Mouse (Mus musculus) limb, embryonic 14.5 days (tissue): ENCODE results near the gene Gria1. TPM values are rescaled to one million over a fixed set of nuclear protein-coding genes. Genes with fewer than 3 reads are reported as not detected.

Experiments used
- ATAC-seq: fragments of 200-750 bp; cut with Nextera tagmentation; 2 replicates; pipeline ENCODE4 v1.8.0; 2017; ENCODE audit warnings: low read depth, moderate number of reproducible peaks, moderate TSS enrichment; ENCODE audit not compliant: low FRiP score
- DNase-seq: peaks from one replicate; pipeline ENCODE4 v3.0.0-alpha.2; 2015; ENCODE audit warnings: low spot score
- H3K27ac ChIP-seq: fragments of 300-500 bp; sonication (generic); replicated peaks from 2 replicates; pipeline ENCODE4 v1.5.1; 2014; ENCODE audit warnings: low read depth, mild to moderate bottlenecking, low read length, moderate library complexity, mixed read lengths
- H3K27me3 ChIP-seq: fragments of 300-500 bp; sonication (generic); 2 replicates; pipeline ENCODE4 v1.6.1; 2014; ENCODE audit warnings: low read length, mixed read lengths; ENCODE audit not compliant: control insufficient read depth, insufficient read depth
- H3K36me3 ChIP-seq: fragments of 300-500 bp; sonication (generic); 2 replicates; pipeline ENCODE4 v1.6.1; 2014; ENCODE audit warnings: mild to moderate bottlenecking, low read length, moderate library complexity, mixed read lengths; ENCODE audit not compliant: control insufficient read depth, insufficient read depth
- H3K4me1 ChIP-seq: fragments of 300-500 bp; sonication (generic); 2 replicates; pipeline ENCODE4 v1.6.1; 2014; ENCODE audit warnings: antibody characterized with exemption, low read length, mixed read lengths; ENCODE audit not compliant: control insufficient read depth, insufficient read depth
- H3K4me2 ChIP-seq: fragments of 300-500 bp; sonication (generic); replicated peaks from 2 replicates; pipeline ENCODE4 v1.6.1; 2014; ENCODE audit warnings: low read depth, mild to moderate bottlenecking, low read length, moderate library complexity; ENCODE audit not compliant: severe bottlenecking
- H3K4me3 ChIP-seq: fragments of 300-500 bp; sonication (generic); replicated peaks from 2 replicates; pipeline ENCODE4 v1.5.1; 2014; ENCODE audit warnings: low read length
- H3K9ac ChIP-seq: fragments of 300-500 bp; sonication (generic); 2 replicates; pipeline ENCODE4 v1.6.1; 2014; ENCODE audit warnings: mild to moderate bottlenecking, low read depth, low read length, moderate library complexity; ENCODE audit not compliant: severe bottlenecking
- H3K9me3 ChIP-seq: fragments of 300-500 bp; sonication (generic); 2 replicates; pipeline ENCODE4 v1.6.1; 2016; ENCODE audit warnings: low read length; ENCODE audit not compliant: control insufficient read depth
- POLR2A ChIP-seq: fragments of 200-500 bp; IDR thresholded peaks from 2 replicates; pipeline ENCODE4 v1.8.0; 2012; ENCODE audit warnings: inconsistent platforms, mild to moderate bottlenecking, moderate library complexity, borderline replicate concordance; ENCODE audit not compliant: insufficient read depth, insufficient read length; ENCODE audit errors: extremely low read depth
- WGBS: fragments of 180-500 bp; shearing (Covaris S2); extraction: QIAGEN DNeasy Blood & Tissue Kit; methylation state at CpG from one replicate; pipeline ENCODE4 v1.1.7; 2014; 5-methylcytosine and 5-hydroxymethylcytosine counted together
- polyA plus RNA-seq, 2 experiments: library from polyadenylated mRNA; depleted of rRNA in 1 of 2; stranded (reverse) in 1 of 2; unstranded in 1 of 2; fragments of >200 nt; fragmentation: Nextera tagmentation in 1 of 2; extraction: Ambion mirVana in 1 of 2; gene quantifications; 2 replicates each; pipeline versions ENCODE4 v1.2.1 to v1.2.3; 2012 to 2014

Gene Gria1
- polyA plus RNA-seq, 2 experiments: 1.7 to 2.2 TPM

- no peak for DNase-seq
- WGBS: 93% methylated on average over 4 of the region's 4 CpGs
- TF ChIP-seq POLR2A: no peak
- no peak overlapping the region for H3K9ac ChIP-seq
- ATAC-seq: no peak
- H3K4me3 ChIP-seq: no peak overlapping the region
- no peaks in the 10 kb centered on the region for H3K4me1 ChIP-seq
- H3K9me3 ChIP-seq: no peaks in the 10 kb centered on the region
- H3K27ac ChIP-seq: no peak overlapping the region
- no peaks in the 10 kb centered on the region for H3K27me3 ChIP-seq
- no peak overlapping the region for H3K4me2 ChIP-seq
- H3K36me3 ChIP-seq: no peaks in the 10 kb centered on the region
Measured at GRCm38 (mm10) chr11:57274687-57275086, 263.5 kb downstream of the Gria1 start.

- no peak overlapping the region for H3K27ac ChIP-seq
- no peak overlapping the region for H3K9ac ChIP-seq
- H3K36me3 ChIP-seq: no peaks in the 10 kb centered on the region
- TF ChIP-seq POLR2A: no peak
- peak; percentile 7 for DNase-seq
- ATAC-seq: peak; percentile 34
- H3K4me3 ChIP-seq: no peak overlapping the region
- 26% methylated on average over 10 of the region's 10 CpGs for WGBS
- no peaks in the 10 kb centered on the region for H3K27me3 ChIP-seq
- H3K4me1 ChIP-seq: no peaks in the 10 kb centered on the region
- H3K9me3 ChIP-seq: no peaks in the 10 kb centered on the region
- 0 out of 2 replicates have a peak overlapping the region, but pooled peaks have one; percentile 3 for H3K4me2 ChIP-seq
Measured at GRCm38 (mm10) chr11:57278056-57278455, 266.9 kb downstream of the Gria1 start.

GRCm38 (mm10) chr11:57286119-57286518 lies 274.9 kb downstream of the Gria1 start:
- no peak for TF ChIP-seq POLR2A
- Histone ChIP-seq H3K27ac (no peak overlapping the region), H3K4me2 (no peak overlapping the region), H3K27me3 (no peaks in the 10 kb centered on the region), H3K36me3 (no peaks in the 10 kb centered on the region), H3K9ac (no peak overlapping the region), H3K4me1 (no peaks in the 10 kb centered on the region), H3K9me3 (no peaks in the 10 kb centered on the region), H3K4me3 (no peak overlapping the region)
- DNase-seq (no peak), ATAC-seq (no peak)
- WGBS: 88% methylated on average over 2 of the region's 2 CpGs

- DNase-seq (no peak), ATAC-seq (no peak)
- no peaks in the 10 kb centered on the region for H3K4me1 ChIP-seq
- no peak overlapping the region for H3K9ac ChIP-seq
- H3K4me3 ChIP-seq: no peak overlapping the region
- no peak overlapping the region for H3K4me2 ChIP-seq
- H3K27me3 ChIP-seq: no peaks in the 10 kb centered on the region
- H3K9me3 ChIP-seq: no peaks in the 10 kb centered on the region
- no peaks in the 10 kb centered on the region for H3K36me3 ChIP-seq
- 92% methylated on average over 8 of the region's 8 CpGs for WGBS
- no peak for TF ChIP-seq POLR2A
- H3K27ac ChIP-seq: no peak overlapping the region
Measured at GRCm38 (mm10) chr11:57297376-57297775, 286.2 kb downstream of the Gria1 start.

GRCm38 (mm10) chr11:57298263-57298662 lies 287.1 kb downstream of the Gria1 start:
- Histone ChIP-seq H3K9ac (no peak overlapping the region), H3K27ac (no peak overlapping the region), H3K4me1 (no peaks in the 10 kb centered on the region), H3K27me3 (no peaks in the 10 kb centered on the region), H3K4me2 (no peak overlapping the region), H3K9me3 (no peaks in the 10 kb centered on the region), H3K4me3 (no peak overlapping the region), H3K36me3 (no peaks in the 10 kb centered on the region)
- no peak for TF ChIP-seq POLR2A
- 65% methylated on average over 2 of the region's 2 CpGs for WGBS
- ATAC-seq (no peak), DNase-seq (no peak)

GRCm38 (mm10) chr11:57298665-57299064 lies 287.5 kb downstream of the Gria1 start:
- Histone ChIP-seq H3K9me3 (no peaks in the 10 kb centered on the region), H3K4me2 (no peak overlapping the region), H3K27ac (no peak overlapping the region), H3K36me3 (no peaks in the 10 kb centered on the region), H3K4me3 (no peak overlapping the region), H3K9ac (no peak overlapping the region), H3K4me1 (no peaks in the 10 kb centered on the region), H3K27me3 (no peaks in the 10 kb centered on the region)
- DNase-seq (no peak), ATAC-seq (no peak)
- no peak for TF ChIP-seq POLR2A
